Mouse (Mus musculus) CH12.LX (cell line): ENCODE measurements around the gene Pitx3. TPM values are rescaled to one million over a fixed set of nuclear protein-coding genes. Genes with fewer than 3 reads are reported as not detected.
"Not testable (repeated sequence)": the region's sequence is repeated elsewhere in the genome, so short reads cannot be mapped to it uniquely, and the experiment has no call there.

Experiments used
- DNase-seq: peaks from one replicate; pipeline ENCODE4 v3.0.0-alpha.2; 2013; ENCODE audit errors: extremely low read depth
- H3K27ac ChIP-seq: 2 replicates; pipeline ENCODE4 v1.5.1; 2012; ENCODE audit warnings: low read depth, mild to moderate bottlenecking, control low read depth, moderate library complexity; ENCODE audit not compliant: insufficient read depth
- H3K27me3 ChIP-seq: replicated peaks from 2 replicates; pipeline ENCODE3; 2012; ENCODE audit warnings: inconsistent platforms
- H3K36me3 ChIP-seq, 2 experiments: replicated peaks in 1 of 2; 2 replicates each; pipeline versions ENCODE3 to v1.6.1; 2012; ENCODE audit warnings: inconsistent platforms in 1 of 2, low read length in 1 of 2, mild to moderate bottlenecking in 1 of 2, mixed read lengths in 1 of 2, moderate library complexity in 1 of 2; ENCODE audit not compliant: control insufficient read depth in 1 of 2, insufficient read depth in 1 of 2
- H3K4me1 ChIP-seq, 2 experiments: 2 replicates each; pipeline ENCODE4 v1.6.1; 2012; ENCODE audit warnings: inconsistent platforms in 1 of 2, moderate library complexity in 1 of 2; ENCODE audit not compliant: insufficient read depth in 2 of 2, control insufficient read depth in 1 of 2
- H3K4me2 ChIP-seq: 2 replicates; pipeline ENCODE4 v1.6.1; 2012; ENCODE audit warnings: low read depth, mild to moderate bottlenecking, control low read depth; ENCODE audit not compliant: poor library complexity, insufficient read depth, severe bottlenecking
- H3K4me3 ChIP-seq, 3 experiments: fragments of 150-350 bp in 1 of 3; sonication (generic) in 1 of 3; replicated peaks in 1 of 3; 2 replicates each; pipeline versions ENCODE3 to v1.5.1; 2011 to 2012; ENCODE audit warnings: low read depth in 2 of 3, low read length in 2 of 3, mild to moderate bottlenecking in 2 of 3, moderate library complexity in 2 of 3, control low read depth in 1 of 3, improper control_type of control experiment in 1 of 3, inconsistent platforms in 1 of 3, mixed read lengths in 1 of 3; ENCODE audit not compliant: poor library complexity in 1 of 3
- H3K79me2 ChIP-seq: replicated peaks from 2 replicates; pipeline ENCODE4 v1.6.1; 2012; ENCODE audit warnings: mild to moderate bottlenecking, moderate library complexity; ENCODE audit not compliant: control insufficient read depth, poor library complexity, insufficient read depth, severe bottlenecking; ENCODE audit errors: extremely low read depth
- H3K9ac ChIP-seq: 2 replicates; pipeline ENCODE4 v1.6.1; 2012; ENCODE audit warnings: low read depth, mild to moderate bottlenecking, control low read depth, moderate library complexity; ENCODE audit not compliant: insufficient read depth
- H3K9me3 ChIP-seq: replicated peaks from 2 replicates; pipeline ENCODE3; 2012; ENCODE audit warnings: low read length, inconsistent platforms, mixed read lengths
- BHLHE40 ChIP-seq: IDR thresholded peaks from 2 replicates; pipeline ENCODE4 v1.6.1; 2011; ENCODE audit warnings: mild to moderate bottlenecking, low read depth, low read length, improper control_type of control experiment
- CHD1 ChIP-seq: IDR thresholded peaks from 2 replicates; pipeline ENCODE4 v1.6.1; 2012; ENCODE audit warnings: low read depth, low read length, improper control_type of control experiment, inconsistent platforms
- CTCF ChIP-seq, 2 experiments: IDR thresholded peaks in 1 of 2; conservative IDR thresholded peaks in 1 of 2; 2 replicates each; pipeline ENCODE4 v1.5.1; 2011 to 2012; ENCODE audit warnings: low read depth in 2 of 2, low read length in 2 of 2, improper control_type of control experiment in 1 of 2, inconsistent platforms in 1 of 2, mild to moderate bottlenecking in 1 of 2, moderate library complexity in 1 of 2
- E2F4 ChIP-seq: IDR thresholded peaks from 2 replicates; pipeline ENCODE4 v1.6.1; 2011; ENCODE audit warnings: low read depth, low read length, improper control_type of control experiment; ENCODE audit not compliant: insufficient replicate concordance
- HCFC1 ChIP-seq: IDR thresholded peaks from 2 replicates; pipeline ENCODE4 v1.6.1; 2012; ENCODE audit warnings: low read depth, mild to moderate bottlenecking, inconsistent platforms, low read length, improper control_type of control experiment
- MAZ ChIP-seq: IDR thresholded peaks from 2 replicates; pipeline ENCODE4 v1.6.1; 2012; ENCODE audit warnings: low read depth, mild to moderate bottlenecking, inconsistent platforms, low read length, improper control_type of control experiment, moderate library complexity
- MYC ChIP-seq: IDR thresholded peaks from 2 replicates; pipeline ENCODE4 v1.6.1; 2011; ENCODE audit warnings: low read depth, mild to moderate bottlenecking, improper control_type of control experiment, low read length
- NELFE ChIP-seq: IDR thresholded peaks from 2 replicates; pipeline ENCODE4 v1.6.1; 2011; ENCODE audit warnings: low read depth, low read length, improper control_type of control experiment
- NRF1 ChIP-seq: IDR thresholded peaks from 2 replicates; pipeline ENCODE4 v1.6.1; 2014; ENCODE audit warnings: low read depth, mild to moderate bottlenecking, inconsistent platforms, low read length, improper control_type of control experiment, moderate library complexity
- POLR2A ChIP-seq: IDR thresholded peaks from 2 replicates; pipeline ENCODE4 v1.6.1; 2011; ENCODE audit warnings: low read depth, mild to moderate bottlenecking, improper control_type of control experiment, low read length
- RAD21 ChIP-seq: IDR thresholded peaks from 2 replicates; pipeline ENCODE4 v1.6.1; 2011; ENCODE audit warnings: low read depth, mild to moderate bottlenecking, low read length, improper control_type of control experiment, moderate library complexity
- RCOR1 ChIP-seq: conservative IDR thresholded peaks from 2 replicates; pipeline ENCODE4 v1.6.1; 2012; ENCODE audit warnings: low read depth, mild to moderate bottlenecking, inconsistent platforms, low read length, improper control_type of control experiment
- SIN3A ChIP-seq: IDR thresholded peaks from 2 replicates; pipeline ENCODE4 v1.6.1; 2012; ENCODE audit warnings: low read length, improper control_type of control experiment, inconsistent platforms
- TBP ChIP-seq: conservative IDR thresholded peaks from 2 replicates; pipeline ENCODE4 v1.6.1; 2011; ENCODE audit warnings: low read depth, low read length, improper control_type of control experiment
- TCF12 ChIP-seq: IDR thresholded peaks from 2 replicates; pipeline ENCODE4 v1.6.1; 2014; ENCODE audit warnings: low read depth, mild to moderate bottlenecking, inconsistent platforms, low read length, improper control_type of control experiment
- ZC3H11A ChIP-seq: IDR thresholded peaks from 2 replicates; pipeline ENCODE4 v1.6.1; 2012; ENCODE audit warnings: low read depth, mild to moderate bottlenecking, inconsistent platforms, low read length, improper control_type of control experiment
- ZMIZ1 ChIP-seq: IDR thresholded peaks from 2 replicates; pipeline ENCODE4 v1.6.1; 2012; ENCODE audit warnings: low read depth, mild to moderate bottlenecking, inconsistent platforms, low read length, improper control_type of control experiment
- dilution Hi-C: fragments of 300-500 bp; cut with MboI; formaldehyde crosslinking; loops from 2 replicates; pipeline ENCODE4 v1.14.3; 2020; ENCODE audit warnings: low sequenced_read_pairs; ENCODE audit not compliant: extremely low pct_unique_long_range_greater_than_20kb, extremely low pct_ligation_motif_present
- in situ Hi-C: fragments of 300-500 bp; cut with MboI; formaldehyde crosslinking; loops from 3 replicates; pipeline ENCODE4 v1.14.3; 2019; ENCODE audit warnings: low sequenced_read_pairs, low pct_ligation_motif_present, low pct_unique_long_range_greater_than_20kb, mixed read lengths
- polyA plus RNA-seq: library from polyadenylated mRNA; unstranded; fragments of >175 nt; gene quantifications from 2 replicates; pipeline ENCODE4 v1.2.1, GENCODE M21; 2012; ENCODE audit warnings: low read depth; ENCODE audit not compliant: insufficient read length
- total RNA-seq, 2 experiments: library from RNA; depleted of rRNA; stranded (reverse); fragments of 300-350 nt in 1 of 2; fragments of >200 nt in 1 of 2; gene quantifications; 2 replicates each; pipeline ENCODE4 v1.2.3; 2012 to 2014

Gene Pitx3
- total and polyA plus RNA-seq, 3 experiments = not detected

GRCm38 (mm10) chr19:46129737-46130136 lies 18.4 kb downstream of the Pitx3 start:
- in situ Hi-C loops = loop anchor here (10.0 kb wide), 1 partner anchor 235 kb away; no protein-coding TSS in a partner anchor
- H3K36me3 ChIP-seq, DNase-seq, H3K4me3 ChIP-seq, H3K4me2 ChIP-seq, H3K27ac ChIP-seq, dilution Hi-C loops, H3K9ac ChIP-seq, H3K4me1 ChIP-seq, H3K79me2 ChIP-seq, H3K9me3 ChIP-seq: not testable (repeated sequence)
- H3K27me3 ChIP-seq = peaks cover 45% of the 10 kb centered on the region

GRCm38 (mm10) chr19:46126301-46126700 lies 21.8 kb downstream of the Pitx3 start:
- dilution Hi-C loops = no loop called here
- Histone ChIP-seq H3K27me3 (peaks cover 35% of the 10 kb centered on the region), H3K27ac (no peak overlapping the region), H3K9ac (no peak overlapping the region), H3K36me3 (no peaks in the 10 kb centered on the region), H3K4me1 (peaks cover 0 to 2% of the 10 kb centered on the region in 2 experiments; a peak in 1 of 4 replicates), H3K9me3 (no peaks in the 10 kb centered on the region), H3K4me3 (no peak overlapping the region), H3K79me2 (no peaks in the 10 kb centered on the region), H3K4me2 (no peak overlapping the region)
- no peak for TF ChIP-seq BHLHE40
- no peak for TF ChIP-seq TBP
- TF ChIP-seq NRF1 = no peak
- TF ChIP-seq RAD21 = no peak
- no peak for TF ChIP-seq ZC3H11A
- no peak for TF ChIP-seq HCFC1
- no peak for TF ChIP-seq NELFE
- TF ChIP-seq POLR2A = no peak
- TF ChIP-seq CTCF (conservative IDR thresholded peaks at IDR 0.05 in 1 of 2, IDR thresholded peaks at IDR 0.05 in 1 of 2; ENCODE audit: low read depth in 2 of 2, low read length in 2 of 2) = no peak
- no peak for TF ChIP-seq MAZ
- no peak for TF ChIP-seq TCF12
- TF ChIP-seq ZMIZ1 = no peak
- no peak for TF ChIP-seq SIN3A
- in situ Hi-C loops = no loop called here
- no peak for DNase-seq

- no peak for TF ChIP-seq MYC
- no peak for TF ChIP-seq CHD1
- TF ChIP-seq E2F4 = no peak
- no peak for TF ChIP-seq RCOR1
- H3K9me3 ChIP-seq = no peaks in the 10 kb centered on the region
- in situ Hi-C loops (no loop called here), dilution Hi-C loops (no loop called here)
- no peak overlapping the region for H3K9ac ChIP-seq
- H3K27me3 ChIP-seq = peaks cover 41% of the 10 kb centered on the region
- no peaks in the 10 kb centered on the region for H3K36me3 ChIP-seq
- H3K27ac ChIP-seq = no peak overlapping the region
- H3K79me2 ChIP-seq = no peaks in the 10 kb centered on the region
- H3K4me1 ChIP-seq = no peaks in the 10 kb centered on the region
- H3K4me3 ChIP-seq = no peak overlapping the region
- H3K4me2 ChIP-seq = no peak overlapping the region
- no peak for DNase-seq
Measured at GRCm38 (mm10) chr19:46124651-46125050, 23.5 kb downstream of the Pitx3 start.
